Mouse (Mus musculus) heart, embryonic 11.5 days (tissue): ENCODE results near the gene BC035947. TPM values are rescaled to one million over a fixed set of nuclear protein-coding genes. Genes with fewer than 3 reads are reported as not detected.

ENCODE experiments used
- ATAC-seq: fragments of 200-750 bp; cut with Nextera tagmentation; replicated peaks from 2 replicates; pipeline ENCODE4 v1.8.0; 2017; ENCODE audit warnings: moderate library complexity; ENCODE audit not compliant: insufficient number of reproducible peaks, low FRiP score, low TSS enrichment
- H3K27ac ChIP-seq: fragments of 300-500 bp; sonication (generic); 2 replicates; pipeline ENCODE4 v1.5.1; 2014; ENCODE audit warnings: mild to moderate bottlenecking, low read depth, low read length
- H3K27me3 ChIP-seq: fragments of 300-500 bp; sonication (generic); 2 replicates; pipeline ENCODE4 v1.6.1; 2014; ENCODE audit warnings: mild to moderate bottlenecking, low read length, mixed read lengths; ENCODE audit not compliant: control insufficient read depth, insufficient read depth
- H3K36me3 ChIP-seq: fragments of 300-500 bp; sonication (generic); 2 replicates; pipeline ENCODE4 v1.6.1; 2014; ENCODE audit warnings: mild to moderate bottlenecking, low read length, moderate library complexity, mixed read lengths; ENCODE audit not compliant: control insufficient read depth, insufficient read depth
- H3K4me1 ChIP-seq: fragments of 300-500 bp; sonication (generic); 2 replicates; pipeline ENCODE4 v1.6.1; 2014; ENCODE audit warnings: low read length; ENCODE audit not compliant: control insufficient read depth, insufficient read depth
- H3K4me2 ChIP-seq: fragments of 300-500 bp; sonication (generic); 2 replicates; pipeline ENCODE4 v1.6.1; 2014; ENCODE audit warnings: mild to moderate bottlenecking, moderate library complexity
- H3K4me3 ChIP-seq: fragments of 300-500 bp; sonication (generic); 2 replicates; pipeline ENCODE4 v1.5.1; 2014; ENCODE audit warnings: low read depth, low read length
- H3K9ac ChIP-seq: fragments of 300-500 bp; sonication (generic); 2 replicates; pipeline ENCODE4 v1.6.1; 2014; ENCODE audit warnings: mild to moderate bottlenecking, low read depth, low read length, moderate library complexity
- H3K9me3 ChIP-seq: fragments of 300-500 bp; sonication (generic); replicated peaks from 2 replicates; pipeline ENCODE4 v1.6.1; 2016; ENCODE audit warnings: low read length; ENCODE audit not compliant: control insufficient read depth
- WGBS: fragments of 180-500 bp; shearing (Covaris S2); extraction: QIAGEN DNeasy Blood & Tissue Kit; methylation state at CpG from one replicate; pipeline ENCODE4 v1.1.7; 2014; ENCODE audit not compliant: insufficient replicate concordance; 5-methylcytosine and 5-hydroxymethylcytosine counted together
- polyA plus RNA-seq: library from polyadenylated mRNA; unstranded; fragments of >200 nt; fragmentation: Nextera tagmentation; extraction: Ambion mirVana; gene quantifications from 2 replicates; pipeline ENCODE4 v1.2.1, GENCODE M21; 2014

BC035947 gene
- polyA plus RNA-seq, 1 experiment from 2014 or later, result 0.09 TPM

DNA sequence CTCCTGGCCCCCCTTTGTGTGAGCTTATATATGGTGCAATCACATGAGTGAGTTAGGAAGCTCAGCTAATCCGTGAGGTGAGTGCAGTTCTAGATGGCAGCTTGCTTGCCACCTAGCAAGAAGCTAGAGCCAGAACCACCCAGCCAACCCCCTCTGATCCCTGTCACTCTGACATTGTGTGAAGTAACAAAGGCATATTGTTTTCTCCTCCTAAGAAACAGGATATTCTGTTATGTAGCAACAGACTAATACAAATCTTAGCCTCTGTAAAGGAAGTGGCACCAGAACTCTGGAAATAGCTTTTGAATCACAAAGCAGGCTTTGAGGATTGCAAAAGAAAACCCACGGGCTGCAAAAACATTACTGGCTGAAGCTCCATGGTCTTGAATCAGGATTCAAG lies 27.6 kb downstream of the BC035947 start:
- Histone ChIP-seq H3K4me2 (no peak overlapping the region), H3K27me3 (no peaks in the 10 kb centered on the region), H3K4me3 (no peak overlapping the region), H3K27ac (no peak overlapping the region), H3K9me3 (no peaks in the 10 kb centered on the region), H3K36me3 (peaks cover 2% of the 10 kb centered on the region; the same call in 1 of the 2 replicates), H3K9ac (no peak overlapping the region), H3K4me1 (peaks cover 7% of the 10 kb centered on the region)
- 71% methylated on average over 2 of the region's 2 CpGs for WGBS
- no peak for ATAC-seq

DNA sequence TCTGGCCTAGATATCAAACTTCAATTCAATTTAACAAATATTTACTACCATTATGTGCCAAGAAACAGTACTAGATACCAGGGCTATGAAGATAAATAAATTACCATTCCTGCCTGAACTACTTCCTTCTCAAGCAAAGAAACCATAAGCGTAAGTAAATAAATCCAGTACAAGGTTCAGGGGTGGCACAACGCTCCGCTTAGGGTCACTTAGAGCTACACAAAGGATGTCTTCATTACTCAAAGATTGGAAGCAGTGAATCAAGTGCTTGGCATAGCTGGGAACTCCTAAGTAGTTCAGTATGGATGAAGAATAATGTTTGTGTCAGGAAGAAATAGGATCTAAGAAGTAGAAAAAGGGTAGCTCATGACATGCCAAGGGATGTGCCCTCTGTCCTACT lies 28.5 kb downstream of the BC035947 start:
- Histone ChIP-seq H3K36me3 (peaks cover 2% of the 10 kb centered on the region; the same call in 1 of the 2 replicates), H3K4me3 (no peak overlapping the region), H3K4me2 (no peak overlapping the region), H3K4me1 (peaks cover 7% of the 10 kb centered on the region), H3K27ac (no peak overlapping the region), H3K27me3 (no peaks in the 10 kb centered on the region), H3K9ac (no peak overlapping the region), H3K9me3 (no peaks in the 10 kb centered on the region)
- WGBS, result 98% methylated on average over 3 of the region's 3 CpGs
- no peak for ATAC-seq

DNA sequence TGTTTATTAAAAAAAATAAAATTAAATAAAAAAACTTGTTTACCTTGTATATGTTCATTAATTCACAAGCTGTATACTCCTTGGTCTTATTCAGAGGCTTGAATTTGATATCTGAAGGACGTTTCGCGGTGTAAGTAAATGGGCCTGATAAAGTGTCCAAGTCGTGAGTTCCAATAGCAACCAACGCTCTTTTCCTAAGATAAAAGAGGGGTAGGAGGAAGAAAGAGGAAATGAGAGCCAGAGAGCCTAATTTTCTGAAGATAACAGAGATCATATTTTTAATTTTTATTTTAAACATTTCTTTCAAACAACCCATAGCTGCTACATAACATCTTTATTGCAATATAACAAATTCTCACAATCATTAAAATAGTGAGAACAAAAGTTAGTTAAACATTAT lies 39.5 kb downstream of the BC035947 start:
- Histone ChIP-seq H3K9ac (no peak overlapping the region), H3K4me1 (no peaks in the 10 kb centered on the region), H3K27me3 (no peaks in the 10 kb centered on the region), H3K4me3 (no peak overlapping the region), H3K4me2 (no peak overlapping the region), H3K9me3 (no peaks in the 10 kb centered on the region), H3K36me3 (peaks cover 20% of the 10 kb centered on the region), H3K27ac (no peak overlapping the region)
- WGBS, result 79% methylated on average over 5 of the region's 5 CpGs
- ATAC-seq, result no peak

DNA sequence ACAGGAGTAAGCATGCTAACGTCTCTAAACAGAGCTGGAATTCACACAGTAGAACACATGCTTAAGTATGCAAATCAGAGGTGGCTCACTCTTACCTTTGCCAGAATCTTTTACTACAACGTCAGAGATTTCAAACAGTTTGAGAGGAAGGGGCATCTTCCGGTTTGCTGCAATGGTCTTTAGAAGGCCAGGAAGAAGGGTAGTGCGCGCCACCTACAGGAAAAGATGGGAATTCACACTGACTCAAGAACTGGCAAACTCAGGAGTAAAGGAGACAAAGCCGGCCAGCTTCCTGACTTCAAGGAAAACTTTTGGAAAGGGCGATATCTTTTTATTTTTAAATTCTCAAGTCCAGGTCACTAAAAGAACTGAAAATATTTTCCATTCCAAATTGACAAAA lies 57.3 kb downstream of the BC035947 start:
- H3K9ac ChIP-seq, result no peak overlapping the region
- H3K36me3 ChIP-seq, result peaks cover 8% of the 10 kb centered on the region
- H3K4me3 ChIP-seq, result no peak overlapping the region
- WGBS, result 43% methylated on average over 7 of the region's 7 CpGs
- H3K27ac ChIP-seq, result no peak overlapping the region
- no peaks in the 10 kb centered on the region for H3K4me1 ChIP-seq
- no peaks in the 10 kb centered on the region for H3K9me3 ChIP-seq
- ATAC-seq, result no peak
- no peaks in the 10 kb centered on the region for H3K27me3 ChIP-seq
- no peak overlapping the region for H3K4me2 ChIP-seq

DNA sequence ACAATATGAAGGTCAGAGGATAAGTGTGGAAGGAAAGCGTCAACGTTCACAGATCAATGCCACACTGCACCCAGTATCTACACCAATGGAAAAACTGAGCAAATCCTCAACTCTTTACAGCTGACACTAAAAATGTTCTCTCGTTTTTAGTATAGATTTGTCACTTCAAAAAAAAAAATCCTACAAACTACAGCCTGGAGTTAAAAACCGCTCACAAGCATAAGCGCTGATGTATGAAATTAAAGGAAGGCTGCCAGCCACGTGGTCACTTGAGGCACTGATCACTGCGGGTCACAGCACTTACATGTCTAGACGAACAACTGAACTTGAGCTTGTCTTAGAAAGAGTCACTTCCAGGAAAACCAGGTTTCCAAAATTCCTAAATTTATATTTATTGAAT lies 58.1 kb downstream of the BC035947 start:
- H3K27ac ChIP-seq, result no peak overlapping the region
- ATAC-seq, result no peak
- H3K36me3 ChIP-seq, result peaks cover 8% of the 10 kb centered on the region
- no peak overlapping the region for H3K4me2 ChIP-seq
- no peaks in the 10 kb centered on the region for H3K9me3 ChIP-seq
- H3K9ac ChIP-seq, result no peak overlapping the region
- no peaks in the 10 kb centered on the region for H3K27me3 ChIP-seq
- no peaks in the 10 kb centered on the region for H3K4me1 ChIP-seq
- H3K4me3 ChIP-seq, result no peak overlapping the region
- WGBS, result 94% methylated on average over 8 of the region's 8 CpGs

DNA sequence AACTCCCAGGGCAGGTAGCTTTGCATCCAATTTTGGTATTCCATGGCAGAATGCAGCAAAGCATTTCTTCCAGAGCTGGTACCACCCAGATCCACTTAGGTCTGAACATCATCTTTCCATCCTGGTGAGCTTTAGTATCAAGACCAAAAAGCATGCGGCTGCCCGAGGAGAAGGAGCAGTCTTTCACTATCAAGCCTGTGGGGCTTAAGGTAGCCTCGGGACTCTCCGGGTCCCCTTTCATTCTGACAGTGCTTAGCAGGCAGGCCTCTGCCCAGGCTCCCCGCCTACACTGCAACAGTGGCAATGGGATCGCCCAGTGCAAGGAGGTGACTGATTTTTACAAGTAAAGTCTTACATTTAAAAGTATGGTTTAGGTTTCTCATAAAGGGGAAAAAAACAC lies 59.4 kb downstream of the BC035947 start:
- 87% methylated on average over 6 of the region's 6 CpGs for WGBS
- H3K9me3 ChIP-seq, result no peaks in the 10 kb centered on the region
- H3K27ac ChIP-seq, result no peak overlapping the region
- no peak overlapping the region for H3K4me2 ChIP-seq
- H3K4me3 ChIP-seq, result no peak overlapping the region
- ATAC-seq, result no peak
- no peak overlapping the region for H3K9ac ChIP-seq
- H3K27me3 ChIP-seq, result no peaks in the 10 kb centered on the region
- no peaks in the 10 kb centered on the region for H3K4me1 ChIP-seq
- peaks cover 11% of the 10 kb centered on the region for H3K36me3 ChIP-seq

DNA sequence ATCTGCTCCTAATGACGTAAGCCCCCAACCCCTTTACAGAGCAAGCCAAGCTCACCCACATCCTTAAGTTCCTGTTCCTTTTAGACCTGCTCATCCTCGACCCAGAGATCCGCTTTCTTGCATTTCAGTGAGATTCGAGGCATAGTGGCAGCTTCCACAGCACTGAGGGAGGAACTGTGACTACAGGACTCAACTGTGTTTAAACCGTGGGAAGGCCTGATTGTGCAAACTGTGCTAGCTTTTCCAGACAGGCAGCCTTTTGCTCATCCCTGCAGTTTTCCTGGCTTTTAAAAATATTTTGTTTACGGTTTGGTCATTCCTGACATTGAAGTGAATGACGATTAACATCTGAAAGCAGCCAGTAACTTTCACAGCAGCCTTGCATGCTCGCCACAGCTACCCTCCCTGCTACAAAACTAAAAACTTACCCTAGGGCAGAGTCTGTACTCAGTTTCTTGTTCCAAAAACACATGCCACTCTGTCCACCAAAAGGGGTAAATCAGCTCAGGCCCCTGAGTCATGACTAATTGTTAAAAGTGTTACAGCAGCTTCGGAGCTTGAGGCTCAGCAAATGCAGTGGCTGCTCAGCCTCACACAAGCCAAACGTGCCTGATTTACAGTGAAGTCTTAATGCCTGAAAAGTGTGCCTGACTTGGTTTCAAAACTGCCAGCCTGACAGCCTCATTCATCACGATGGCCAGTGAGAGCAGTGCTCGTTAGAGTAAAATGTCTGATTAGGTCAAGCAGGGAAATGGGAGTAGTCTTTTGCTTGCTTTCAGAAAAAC lies 60.7 kb downstream of the BC035947 start:
- H3K4me1 ChIP-seq, result no peaks in the 10 kb centered on the region
- no peak overlapping the region for H3K27ac ChIP-seq
- H3K9ac ChIP-seq, result no peak overlapping the region
- H3K9me3 ChIP-seq, result no peaks in the 10 kb centered on the region
- no peaks in the 10 kb centered on the region for H3K27me3 ChIP-seq
- no peak for ATAC-seq
- no peak overlapping the region for H3K4me3 ChIP-seq
- peaks cover 11% of the 10 kb centered on the region for H3K36me3 ChIP-seq
- WGBS, result 80% methylated on average over 12 of the region's 12 CpGs
- no peak overlapping the region for H3K4me2 ChIP-seq

DNA sequence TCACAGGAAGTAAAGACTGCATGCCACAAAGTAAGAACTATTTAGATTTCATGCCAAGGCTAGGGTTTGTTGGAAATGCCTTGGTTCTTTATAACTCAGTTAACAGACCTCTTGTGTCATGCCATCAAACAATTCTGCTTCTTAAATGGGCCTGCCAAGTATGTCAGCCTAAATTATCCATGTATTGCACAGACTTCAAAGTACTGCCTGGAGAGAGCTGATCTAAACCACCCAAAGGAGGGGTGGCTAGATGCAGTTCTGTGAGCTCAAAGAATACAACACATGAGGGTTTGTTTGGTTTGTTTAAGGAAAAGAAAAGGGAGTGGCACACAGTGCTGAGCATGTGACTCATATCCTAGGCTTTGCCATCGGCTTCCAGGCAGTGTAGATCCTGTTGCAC lies 63.9 kb downstream of the BC035947 start:
- ATAC-seq, result no peak
- 71% methylated on average over 1 of the region's 1 CpGs for WGBS
- H3K9ac ChIP-seq, result no peak overlapping the region
- peaks cover 8% of the 10 kb centered on the region for H3K36me3 ChIP-seq
- H3K27me3 ChIP-seq, result no peaks in the 10 kb centered on the region
- H3K4me1 ChIP-seq, result no peaks in the 10 kb centered on the region
- no peak overlapping the region for H3K27ac ChIP-seq
- H3K4me3 ChIP-seq, result no peak overlapping the region
- H3K4me2 ChIP-seq, result no peak overlapping the region
- no peaks in the 10 kb centered on the region for H3K9me3 ChIP-seq
